Mouse (Mus musculus) midbrain, embryonic 10.5 days (tissue): Measurements from ENCODE around the gene Hist2h2ac. TPM values are rescaled to one million over a fixed set of nuclear protein-coding genes. Genes with fewer than 3 reads are reported as not detected.
"Not testable (repeated sequence)": the region's sequence is repeated elsewhere in the genome, so short reads cannot be mapped to it uniquely, and the experiment has no call there.

Experiments
- DNase-seq: peaks from one replicate; pipeline ENCODE4 v3.0.0-alpha.2; 2017; ENCODE audit warnings: low spot score
- H3K27ac ChIP-seq: fragments of 300-500 bp; sonication (generic); replicated peaks from 2 replicates; pipeline ENCODE4 v1.5.1; 2016; ENCODE audit warnings: mild to moderate bottlenecking
- H3K27me3 ChIP-seq: fragments of 300-500 bp; sonication (generic); 2 replicates; pipeline ENCODE4 v1.6.1; 2016; ENCODE audit warnings: low read depth, mild to moderate bottlenecking; ENCODE audit not compliant: poor library complexity, severe bottlenecking
- H3K36me3 ChIP-seq: fragments of 300-500 bp; sonication (generic); 2 replicates; pipeline ENCODE4 v1.6.1; 2016; ENCODE audit warnings: mild to moderate bottlenecking, moderate library complexity
- H3K4me1 ChIP-seq: fragments of 300-500 bp; sonication (generic); 2 replicates; pipeline ENCODE4 v1.6.1; 2016
- H3K4me3 ChIP-seq: fragments of 300-500 bp; sonication (generic); 2 replicates; pipeline ENCODE4 v1.5.1; 2016; ENCODE audit warnings: mild to moderate bottlenecking, moderate library complexity
- H3K9me3 ChIP-seq: fragments of 300-500 bp; sonication (generic); replicated peaks from 2 replicates; pipeline ENCODE4 v1.6.1; 2016; ENCODE audit warnings: mild to moderate bottlenecking
- WGBS: fragments of 180-500 bp; shearing (Covaris S2); methylation state at CpG from one replicate; pipeline ENCODE4 v1.1.7; 2016; 5-methylcytosine and 5-hydroxymethylcytosine counted together
- polyA plus RNA-seq: library from polyadenylated mRNA; unstranded; fragments of >200 nt; fragmentation: Nextera tagmentation; extraction: Ambion mirVana; gene quantifications from 2 replicates; pipeline ENCODE4 v1.2.1, GENCODE M21; 2016

Hist2h2ac gene
- polyA plus RNA-seq, 1 experiment from 2014 or later: 17.2 TPM

GRCm38 (mm10) chr3:96230910-96231757, 10.5 kb upstream of the Hist2h2ac start:
- 84% methylated on average over 4 of the region's 4 CpGs for WGBS
- no peak for DNase-seq
- H3K36me3 ChIP-seq: no peaks in the 10 kb centered on the region
- no peaks in the 10 kb centered on the region for H3K9me3 ChIP-seq
- H3K4me1 ChIP-seq: peaks cover 12% of the 10 kb centered on the region
- H3K4me3 ChIP-seq: no peak overlapping the region
- H3K27ac ChIP-seq: no peak overlapping the region
- no peaks in the 10 kb centered on the region for H3K27me3 ChIP-seq

GRCm38 (mm10) chr3:96230404-96230803, 9.7 kb upstream of the Hist2h2ac start:
- Histone ChIP-seq H3K27ac (no peak overlapping the region), H3K4me1 (peaks cover 19% of the 10 kb centered on the region), H3K9me3 (no peaks in the 10 kb centered on the region), H3K36me3 (no peaks in the 10 kb centered on the region), H3K4me3 (no peak overlapping the region), H3K27me3 (no peaks in the 10 kb centered on the region)
- 90% methylated on average over 2 of the region's 2 CpGs for WGBS
- no peak for DNase-seq

- Histone ChIP-seq H3K27ac (no peak overlapping the region), H3K27me3 (no peaks in the 10 kb centered on the region), H3K4me3 (no peak overlapping the region), H3K9me3 (no peaks in the 10 kb centered on the region), H3K4me1 (peaks cover 35% of the 10 kb centered on the region), H3K36me3 (no peaks in the 10 kb centered on the region)
- WGBS: 77% methylated on average over 2 of the region's 2 CpGs
- no peak for DNase-seq
Measured at GRCm38 (mm10) chr3:96228828-96229227, 8.1 kb upstream of the Hist2h2ac start.

DNA sequence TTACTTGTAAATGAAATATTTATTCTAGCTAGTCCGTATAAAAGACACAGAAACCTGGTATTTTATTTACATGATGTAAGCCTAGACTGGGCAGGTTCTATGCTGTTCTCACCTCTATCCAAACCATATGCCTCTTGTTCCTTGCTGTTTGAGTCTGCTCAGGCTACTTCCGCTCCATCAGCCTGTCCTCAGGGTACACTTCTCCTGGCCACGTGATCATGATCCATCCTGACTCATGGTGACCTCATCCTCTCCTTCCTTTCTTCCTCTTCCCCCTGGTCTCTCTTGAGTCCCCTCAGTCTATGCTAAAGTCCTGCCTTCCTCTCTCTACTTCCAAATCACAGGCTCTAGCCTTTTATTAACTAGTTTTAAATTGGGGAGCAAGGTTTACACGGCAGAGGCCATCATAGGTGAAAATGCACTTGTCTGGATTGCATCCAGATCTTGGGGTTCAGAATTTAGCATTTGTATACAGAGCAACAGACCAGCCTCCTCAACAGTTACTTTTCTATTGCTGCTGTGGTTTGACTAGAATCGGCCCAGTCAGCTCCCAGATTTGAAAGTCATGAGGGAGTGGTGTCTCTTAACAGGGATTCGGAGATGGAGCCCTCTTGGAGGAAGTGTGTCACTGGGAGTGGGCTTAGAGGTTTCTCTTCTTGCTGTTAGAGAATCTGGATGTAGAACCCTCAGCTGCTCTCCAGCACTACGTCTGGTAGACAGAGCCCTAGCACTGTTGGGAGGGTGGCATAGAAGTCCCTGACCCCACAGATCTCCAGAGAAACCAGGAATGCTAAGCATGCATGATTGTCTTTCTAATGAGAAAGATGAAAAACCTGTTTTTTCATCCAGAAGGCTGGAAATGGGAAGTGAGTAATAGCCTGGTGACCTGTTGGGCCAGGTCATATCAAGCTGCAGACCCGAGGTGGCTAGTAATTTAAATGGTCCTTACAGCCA, 6.3 kb upstream of the Hist2h2ac start:
- H3K27me3 ChIP-seq: no peaks in the 10 kb centered on the region
- H3K4me1 ChIP-seq: peaks cover 51% of the 10 kb centered on the region
- WGBS: 77% methylated on average over 8 of the region's 8 CpGs

GRCm38 (mm10) chr3:96225421-96225820, 4.7 kb upstream of the Hist2h2ac start:
- no peak overlapping the region for H3K4me3 ChIP-seq
- peak overlapping the region; percentile 30; the same call in 1 of the 2 replicates for H3K27ac ChIP-seq
- no peaks in the 10 kb centered on the region for H3K27me3 ChIP-seq
- H3K4me1 ChIP-seq: peaks cover 61% of the 10 kb centered on the region
- H3K9me3 ChIP-seq: no peaks in the 10 kb centered on the region
- WGBS: 14% methylated on average over 2 of the region's 2 CpGs
- no peak for DNase-seq
- H3K36me3 ChIP-seq: no peaks in the 10 kb centered on the region

More for the DNA sequence above, 6.3 kb upstream of the Hist2h2ac start:
- DNase-seq: no peak
- no peak overlapping the region for H3K4me3 ChIP-seq
- no peaks in the 10 kb centered on the region for H3K9me3 ChIP-seq
- peak overlapping the region; percentile 23; the same call in 1 of the 2 replicates for H3K27ac ChIP-seq
- no peaks in the 10 kb centered on the region for H3K36me3 ChIP-seq

- Histone ChIP-seq H3K9me3 (no peaks in the 10 kb centered on the region), H3K27ac (peak overlapping the region; percentile 97; the same call in 1 of the 2 replicates), H3K36me3 (no peaks in the 10 kb centered on the region), H3K27me3 (no peaks in the 10 kb centered on the region), H3K4me1 (peaks cover 75% of the 10 kb centered on the region), H3K4me3 (peak overlapping the region; percentile 64)
- no peak for DNase-seq
- 95% methylated on average over 4 of the region's 4 CpGs for WGBS
Measured at GRCm38 (mm10) chr3:96222774-96223173, 2.1 kb upstream of the Hist2h2ac start.

DNA sequence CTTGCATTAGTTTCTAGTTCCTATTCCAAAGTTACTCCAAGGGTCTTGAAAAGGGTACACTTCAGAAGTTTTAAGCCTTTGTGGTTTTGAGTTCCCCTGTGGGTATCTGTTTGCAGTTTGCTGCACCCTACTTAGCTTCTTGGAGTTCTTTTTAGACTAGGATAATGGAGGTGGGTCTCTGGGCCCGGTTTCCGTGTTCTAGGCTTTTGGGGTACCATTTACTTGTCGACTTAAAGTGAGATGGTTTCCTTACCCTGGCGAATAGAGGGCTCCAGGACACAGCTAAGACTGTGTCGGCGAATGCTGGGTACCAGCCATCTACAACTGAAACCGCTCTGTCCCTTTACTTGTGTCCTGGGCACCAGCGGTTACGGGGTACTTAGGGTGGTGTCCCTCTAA, 959 bp upstream of the Hist2h2ac start:
- Histone ChIP-seq H3K36me3 (no peaks in the 10 kb centered on the region), H3K27ac (peak overlapping the region; percentile 97), H3K27me3 (no peaks in the 10 kb centered on the region), H3K9me3 (no peaks in the 10 kb centered on the region), H3K4me1 (peaks cover 67% of the 10 kb centered on the region), H3K4me3 (peak overlapping the region; percentile 64)
- 16% methylated on average over 9 of the region's 9 CpGs for WGBS
- peak; percentile 26 for DNase-seq

DNA sequence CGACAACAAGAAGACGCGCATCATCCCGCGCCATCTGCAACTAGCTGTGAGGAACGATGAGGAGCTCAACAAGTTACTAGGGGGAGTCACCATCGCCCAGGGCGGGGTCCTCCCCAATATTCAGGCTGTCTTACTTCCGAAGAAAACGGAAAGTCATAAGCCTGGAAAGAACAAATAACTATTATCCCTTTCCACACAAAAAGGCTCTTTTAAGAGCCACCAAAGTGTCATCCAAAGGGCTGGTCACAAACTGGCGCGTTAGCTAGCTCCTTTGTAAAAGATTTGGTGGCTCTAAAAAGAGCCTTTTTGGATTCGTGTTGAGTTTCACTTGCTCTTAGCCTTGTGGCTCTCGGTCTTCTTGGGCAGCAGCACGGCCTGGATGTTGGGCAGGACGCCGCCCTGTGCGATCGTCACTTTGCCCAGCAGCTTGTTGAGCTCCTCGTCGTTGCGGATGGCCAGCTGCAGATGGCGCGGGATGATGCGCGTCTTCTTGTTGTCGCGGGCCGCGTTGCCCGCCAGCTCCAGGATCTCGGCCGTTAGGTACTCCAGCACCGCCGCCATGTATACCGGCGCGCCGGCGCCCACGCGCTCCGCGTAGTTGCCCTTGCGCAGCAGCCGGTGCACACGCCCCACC, 432 bp downstream of the Hist2h2ac start:
- WGBS: under 1% methylated on average over 32 of the region's 47 CpGs

GRCm38 (mm10) chr3:96219661-96220130, 984 bp downstream of the Hist2h2ac start, which contains the start of the genes Bola1 and Hist2h2ab:
Gene Bola1 (minus strand): TSS chr3:96219709.
Gene Hist2h2ab (plus strand): TSS chr3:96219865.
- 0% methylated on average over 37 of the region's 37 CpGs for WGBS
- no peaks in the 10 kb centered on the region for H3K9me3 ChIP-seq
- H3K27ac ChIP-seq: peak within 1 kb of the TSS; percentile 97
- H3K4me1 ChIP-seq: peaks cover 56% of the 10 kb centered on the region
- H3K4me3 ChIP-seq: peak within 1 kb of the TSS; percentile 64
- H3K27me3 ChIP-seq: 0 out of 2 replicates have a peak, but pooled peaks cover 4% of the 10 kb centered on the region
- H3K36me3 ChIP-seq: no peaks in the 10 kb centered on the region
- peak; percentile 79 for DNase-seq

More for the DNA sequence above, 432 bp downstream of the Hist2h2ac start:
- H3K36me3 ChIP-seq, H3K9me3 ChIP-seq, H3K27me3 ChIP-seq: not testable (repeated sequence)
- peak; percentile 60 for DNase-seq
- peak overlapping the region; percentile 64 for H3K4me3 ChIP-seq
- H3K4me1 ChIP-seq: peaks cover 62% of the 10 kb centered on the region
- peak overlapping the region; percentile 97 for H3K27ac ChIP-seq

DNA sequence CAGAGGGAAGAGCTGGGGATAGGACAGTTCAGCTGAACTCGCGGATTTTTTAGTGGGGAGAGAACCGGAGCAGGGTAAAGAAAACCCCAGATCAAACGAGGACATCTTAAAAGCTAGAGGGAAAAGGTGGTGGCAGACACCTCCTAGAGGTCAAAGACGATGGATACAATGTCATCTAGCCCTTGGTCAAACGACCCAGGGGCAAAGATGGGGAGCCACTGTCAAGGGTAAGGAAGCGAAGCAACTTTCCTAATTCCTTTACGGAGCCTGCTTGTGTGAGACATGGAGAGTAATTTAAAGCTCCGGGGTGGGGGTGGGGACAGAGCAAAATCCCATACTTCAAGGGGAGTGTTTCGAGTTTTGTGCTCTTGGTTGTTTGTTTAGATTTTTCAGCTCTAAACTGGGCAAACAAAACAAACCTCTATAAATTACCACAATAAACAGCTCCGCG, 1.5 kb downstream of the Hist2h2ac start:
- peaks cover 51% of the 10 kb centered on the region for H3K4me1 ChIP-seq

DNA sequence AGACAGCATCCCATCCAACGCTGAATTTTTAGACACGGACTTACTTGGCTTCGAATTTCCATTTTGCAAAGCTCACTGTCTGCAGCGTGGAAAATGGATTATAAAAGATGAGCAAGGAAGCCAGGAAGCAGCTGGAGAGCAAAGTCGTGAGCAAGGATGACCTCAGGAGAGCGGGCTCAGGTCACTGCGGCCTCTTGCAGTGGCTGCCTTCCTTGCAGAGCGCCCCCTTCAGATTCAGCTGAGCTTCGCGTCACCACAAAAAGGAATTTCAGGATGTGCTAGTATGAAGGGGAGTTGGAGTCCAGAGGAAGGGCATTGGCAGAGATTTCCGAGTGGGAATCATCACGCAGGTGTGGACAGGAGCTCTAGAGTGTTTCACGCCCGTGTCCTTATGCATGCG, 11.4 kb downstream of the Hist2h2ac start:
- no peaks in the 10 kb centered on the region for H3K9me3 ChIP-seq
- 25% methylated on average over 15 of the region's 15 CpGs for WGBS
- no peak overlapping the region for H3K4me3 ChIP-seq
- peaks cover 8% of the 10 kb centered on the region for H3K4me1 ChIP-seq
- H3K27ac ChIP-seq: no peak overlapping the region; the same call in 1 of the 2 replicates
- peak; percentile 26 for DNase-seq
- no peaks in the 10 kb centered on the region for H3K27me3 ChIP-seq
- no peaks in the 10 kb centered on the region for H3K36me3 ChIP-seq

More for the DNA sequence above, 1.5 kb downstream of the Hist2h2ac start:
- Histone ChIP-seq H3K4me3 (peak overlapping the region; percentile 64), H3K27ac (peak overlapping the region; percentile 97), H3K9me3 (no peaks in the 10 kb centered on the region), H3K27me3 (0 out of 2 replicates have a peak, but pooled peaks cover 4% of the 10 kb centered on the region), H3K36me3 (no peaks in the 10 kb centered on the region)
- peak; percentile 51 for DNase-seq
- WGBS: under 1% methylated on average over 12 of the region's 12 CpGs

DNA sequence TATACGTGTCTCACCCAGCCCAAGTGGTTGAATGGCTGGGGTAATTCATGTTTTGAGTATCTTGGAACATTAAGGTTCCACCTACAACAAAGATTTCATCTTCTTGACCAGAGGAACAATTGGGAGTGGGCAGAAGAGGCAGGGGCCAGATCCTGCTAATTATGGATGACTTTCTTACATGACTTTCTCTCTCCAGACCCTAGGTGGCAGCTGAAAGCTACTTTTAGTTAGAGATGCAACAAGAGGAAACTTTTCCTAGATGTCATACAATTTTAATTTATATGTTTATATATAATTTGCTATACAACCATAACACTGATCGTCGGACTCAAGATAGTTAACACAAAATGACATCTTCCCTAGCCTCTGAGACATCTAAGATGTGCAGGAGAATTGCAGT, 12.9 kb downstream of the Hist2h2ac start:
- no peaks in the 10 kb centered on the region for H3K27me3 ChIP-seq
- no peaks in the 10 kb centered on the region for H3K9me3 ChIP-seq
- 88% methylated on average over 3 of the region's 3 CpGs for WGBS

More for the DNA sequence above, 12.9 kb downstream of the Hist2h2ac start:
- Histone ChIP-seq H3K4me3 (no peak overlapping the region), H3K27ac (no peak overlapping the region), H3K36me3 (no peaks in the 10 kb centered on the region), H3K4me1 (peaks cover 8% of the 10 kb centered on the region)
- no peak for DNase-seq
